Mouse (Mus musculus): Measurements from ENCODE around the gene Pskh1.
A peak's percentile ranks its signal among the peaks of the same experiment; 100 is the strongest.

Gene Pskh1

GRCm38 (mm10) chr8:105900180-105900940, at the start of gene Pskh1:
Pskh1 (plus strand) TSS chr8:105900441.
- DNase-seq: peak; percentile 92

GRCm38 (mm10) chr8:105850611-105851010, 49.6 kb upstream of the Pskh1 start:
- no peak for DNase-seq

- peak; percentile 80 for DNase-seq
These were observed 48.5 kb upstream of the Pskh1 start for GRCm38 (mm10) chr8:105851651-105852143.

- DNase-seq: peak; percentile 42
These were observed 48.0 kb upstream of the Pskh1 start for GRCm38 (mm10) chr8:105852146-105852729.

- peak; percentile 45 for DNase-seq
These were observed 47.1 kb upstream of the Pskh1 start, which contains the start of gene Cenpt for GRCm38 (mm10) chr8:105853178-105853577. Cenpt (minus strand) TSS chr8:105853278.

GRCm38 (mm10) chr8:105854303-105854702, 45.9 kb upstream of the Pskh1 start:
- peak; percentile 58 for DNase-seq

GRCm38 (mm10) chr8:105854715-105855216, 45.5 kb upstream of the Pskh1 start, which contains the start of gene Thap11:
Thap11 (plus strand) TSS chr8:105855132.
- peak; percentile 87 for DNase-seq

GRCm38 (mm10) chr8:105855248-105856167, 44.7 kb upstream of the Pskh1 start:
- peak; percentile 69 for DNase-seq

GRCm38 (mm10) chr8:105856168-105856835, 43.9 kb upstream of the Pskh1 start:
- no peak for DNase-seq

GRCm38 (mm10) chr8:105858495-105858894, 41.7 kb upstream of the Pskh1 start:
- DNase-seq: peak; percentile 29

GRCm38 (mm10) chr8:105859314-105859713, 40.9 kb upstream of the Pskh1 start:
- no peak for DNase-seq

GRCm38 (mm10) chr8:105860143-105860981, 39.9 kb upstream of the Pskh1 start, which contains the start of gene Nutf2:
Nutf2 (plus strand) TSS chr8:105860580.
- DNase-seq: peak; percentile 97

GRCm38 (mm10) chr8:105861951-105862350, 38.3 kb upstream of the Pskh1 start:
- peak; percentile 19 for DNase-seq

- no peak for DNase-seq
These were observed 33.7 kb upstream of the Pskh1 start for GRCm38 (mm10) chr8:105866364-105867029.

- DNase-seq: no peak
These were observed 25.9 kb upstream of the Pskh1 start for GRCm38 (mm10) chr8:105874301-105874700.

- DNase-seq: peak; percentile 74
These were observed 19.3 kb upstream of the Pskh1 start, which contains the start of gene Edc4 for GRCm38 (mm10) chr8:105880754-105881520. Edc4 (plus strand) TSS chr8:105880881.

GRCm38 (mm10) chr8:105889756-105890465, 10.3 kb upstream of the Pskh1 start:
- DNase-seq: no peak

- no peak for DNase-seq
These were observed 9.4 kb upstream of the Pskh1 start for GRCm38 (mm10) chr8:105890870-105891269.

- no peak for DNase-seq
These were observed 7.8 kb upstream of the Pskh1 start for GRCm38 (mm10) chr8:105892432-105892831.

All from cerebellum, adult 11-12 months (tissue).